Mouse (Mus musculus): ENCODE data around the gene Agbl4.

The Agbl4 gene

DNA sequence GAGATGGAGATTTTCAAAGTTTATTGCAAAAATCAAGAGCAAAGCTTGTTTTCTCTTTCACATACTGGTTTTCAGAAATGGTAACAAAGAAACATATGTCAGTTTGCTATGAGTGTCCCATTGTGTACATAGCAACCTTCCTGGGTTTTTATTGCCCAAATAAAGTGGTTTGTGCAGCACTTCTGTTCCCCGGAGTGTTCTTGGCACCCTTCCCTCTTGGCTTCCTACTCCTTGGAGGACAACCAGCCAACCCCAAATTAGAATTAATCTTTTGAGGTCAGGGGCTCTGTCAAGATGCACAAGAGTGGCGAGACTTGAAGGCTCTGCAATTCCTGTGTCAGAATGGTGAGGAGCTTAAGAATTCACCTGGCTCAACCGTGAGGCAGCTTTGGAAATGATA lies 1266.7 kb downstream of the Agbl4 start:
- DNase-seq (ENCODE audit: low spot score in 2 of 2) = no peak

DNA sequence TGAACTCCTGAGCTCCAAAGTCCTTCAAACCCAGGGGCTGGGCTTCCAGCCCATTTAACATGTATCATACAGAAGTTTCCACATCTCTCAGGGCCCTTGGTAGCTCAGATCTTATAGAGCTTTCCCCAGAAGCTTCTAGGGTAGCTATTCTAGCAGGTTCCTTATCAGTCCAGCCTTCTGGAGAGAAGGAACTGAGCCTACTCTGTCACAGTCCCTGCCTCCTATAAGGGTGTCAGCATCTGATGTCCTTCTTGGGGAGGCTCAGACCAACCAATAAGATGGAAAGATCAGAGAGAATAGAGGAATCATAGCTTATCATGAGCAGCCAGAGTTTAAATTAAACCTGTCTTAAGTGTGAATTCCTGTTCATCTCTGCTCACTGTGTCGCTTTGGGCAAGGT lies 1269.3 kb downstream of the Agbl4 start:
- no peak for DNase-seq (ENCODE audit: low spot score in 2 of 2)

DNA sequence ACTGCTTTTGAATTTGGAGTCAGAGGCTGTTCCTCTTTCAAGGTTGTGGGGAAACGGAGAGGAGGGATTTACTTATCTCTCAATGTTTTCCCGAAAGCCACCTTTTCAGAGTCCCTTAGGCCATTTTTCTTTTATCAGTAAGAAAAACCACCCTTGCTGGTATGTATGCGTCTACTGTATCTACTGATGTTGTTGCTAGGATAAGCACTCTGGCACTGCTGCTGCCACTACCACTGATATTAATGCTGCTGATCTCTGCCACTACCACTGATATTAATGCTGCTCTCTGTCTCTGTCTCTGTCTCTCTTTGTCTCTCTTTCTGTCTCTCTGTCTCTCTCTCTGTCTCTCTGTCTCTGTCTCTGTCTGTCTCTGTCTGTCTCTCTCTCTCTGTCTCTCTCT lies 1271.9 kb downstream of the Agbl4 start:
- DNase-seq (ENCODE audit: low spot score in 2 of 2) = no peak

DNA sequence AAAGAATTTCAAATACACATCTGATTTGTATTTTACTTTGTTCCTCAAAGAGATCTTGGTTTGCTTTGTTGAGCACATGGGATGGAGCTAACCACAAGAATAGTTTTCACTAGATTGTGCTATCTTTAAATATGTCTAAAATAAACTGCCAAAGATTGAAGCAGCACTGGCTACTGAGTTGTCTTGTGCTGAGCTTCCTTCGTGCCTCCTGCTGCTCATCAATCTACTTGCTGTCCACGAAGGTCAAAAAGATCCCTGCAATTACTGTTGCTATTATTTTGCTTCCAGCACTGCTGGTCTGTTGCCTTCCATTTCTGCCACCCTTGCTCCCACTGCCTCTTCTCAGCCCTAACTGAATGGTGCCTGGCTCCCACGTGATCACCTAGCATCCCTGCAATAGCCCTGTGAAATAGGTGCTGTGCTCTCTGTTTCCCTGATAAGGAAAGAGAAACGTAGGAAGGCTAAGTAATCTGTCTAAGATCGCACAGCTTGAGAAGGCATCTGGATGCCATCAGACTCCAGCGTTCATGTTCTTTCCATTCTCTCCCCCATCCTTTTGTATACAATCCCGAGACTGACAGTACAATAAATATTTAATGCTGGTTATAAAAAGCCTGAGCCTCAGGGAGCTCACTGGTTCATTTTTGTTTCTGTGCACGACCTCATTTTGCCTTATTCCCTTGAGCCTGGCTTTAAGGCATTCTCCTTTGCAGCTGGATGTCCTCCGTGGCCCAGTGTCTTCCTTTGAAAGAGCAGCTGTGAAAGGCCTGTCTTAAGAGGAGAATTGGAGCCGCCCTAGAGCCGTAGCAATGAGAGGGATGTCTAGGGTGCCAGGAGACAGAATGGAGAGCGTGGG lies 1273.3 kb downstream of the Agbl4 start:
- DNase-seq (ENCODE audit: low spot score in 2 of 2) = no peak

DNA sequence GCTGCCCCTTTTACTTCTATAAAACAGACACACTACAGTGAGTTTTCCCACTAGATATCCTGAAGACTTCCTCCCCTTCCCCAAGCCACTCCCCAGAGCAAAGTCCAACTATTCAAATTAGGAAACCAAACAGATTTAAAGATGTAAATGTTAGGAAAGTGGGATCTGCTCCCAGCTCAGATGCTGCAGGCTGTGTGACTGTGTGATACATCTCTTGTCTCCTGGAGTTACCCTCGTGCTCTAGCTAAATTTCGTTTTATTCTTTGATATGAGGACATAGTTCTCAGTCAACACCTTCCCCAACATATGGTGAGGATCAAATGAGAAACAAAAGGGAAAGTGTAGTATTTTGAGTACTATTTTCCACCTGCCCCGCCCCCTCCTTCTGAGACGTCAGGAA lies 1274.0 kb downstream of the Agbl4 start:
- no peak for DNase-seq (ENCODE audit: low spot score in 2 of 2)

DNA sequence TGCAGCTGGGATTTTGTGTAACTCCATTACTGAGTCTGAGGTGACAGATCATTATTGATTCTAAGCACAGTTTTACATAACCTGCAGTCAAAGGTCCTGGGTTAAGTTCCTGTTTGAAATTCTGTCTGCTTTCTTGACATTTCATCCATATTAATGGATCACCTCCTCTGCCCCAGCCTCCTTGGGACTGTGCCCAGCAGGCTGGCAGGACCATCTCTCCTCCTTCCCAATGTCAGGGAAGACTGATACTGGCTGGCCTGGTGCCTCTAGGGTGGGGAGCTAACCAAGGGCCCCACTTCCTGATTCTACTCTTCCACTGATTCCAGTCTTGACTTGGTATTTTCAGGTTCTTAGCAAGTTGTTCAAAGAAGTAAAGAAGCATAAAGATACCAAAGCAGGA lies 1276.4 kb downstream of the Agbl4 start:
- no peak for DNase-seq (ENCODE audit: low spot score in 2 of 2)

DNA sequence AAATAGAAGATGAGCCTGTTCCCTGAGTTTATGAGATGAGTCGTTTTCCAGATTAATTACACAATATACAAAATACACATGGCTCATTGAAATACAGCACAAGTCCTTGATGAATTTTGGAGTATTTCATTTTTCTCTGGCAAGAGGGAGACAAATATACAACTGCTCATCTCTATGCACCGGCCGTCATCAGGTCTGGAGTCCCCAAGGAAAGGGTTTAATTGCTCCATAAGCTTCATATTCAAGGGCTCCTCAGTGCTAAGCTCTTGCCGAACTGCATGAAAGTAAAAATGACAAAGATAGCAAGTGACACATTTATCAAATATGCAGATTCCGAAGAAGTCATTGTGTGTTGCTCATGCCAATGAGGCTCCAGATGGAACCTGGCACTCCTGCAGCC lies 1284.5 kb downstream of the Agbl4 start:
- no peak for DNase-seq (ENCODE audit: low spot score in 2 of 2)

DNA sequence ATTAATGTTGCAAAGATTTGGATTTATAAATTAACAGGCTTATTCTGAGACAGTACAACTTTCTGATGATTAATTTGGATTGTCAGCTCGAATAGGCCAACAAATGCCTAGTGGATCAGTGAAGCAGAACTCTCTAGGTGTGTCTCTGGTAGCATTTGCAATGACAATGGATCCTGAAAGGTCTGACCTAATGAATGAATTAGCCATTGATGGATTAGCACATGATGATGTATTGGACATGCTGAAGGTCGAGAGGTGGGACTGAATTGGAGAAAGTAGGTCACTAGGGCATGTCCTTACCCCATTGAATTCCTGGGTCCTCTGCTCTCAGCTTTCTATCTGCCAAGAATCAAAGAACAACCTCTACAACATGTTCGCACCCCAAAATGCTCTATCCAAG lies 1285.3 kb downstream of the Agbl4 start:
- DNase-seq (ENCODE audit: low spot score in 2 of 2) = no peak

DNA sequence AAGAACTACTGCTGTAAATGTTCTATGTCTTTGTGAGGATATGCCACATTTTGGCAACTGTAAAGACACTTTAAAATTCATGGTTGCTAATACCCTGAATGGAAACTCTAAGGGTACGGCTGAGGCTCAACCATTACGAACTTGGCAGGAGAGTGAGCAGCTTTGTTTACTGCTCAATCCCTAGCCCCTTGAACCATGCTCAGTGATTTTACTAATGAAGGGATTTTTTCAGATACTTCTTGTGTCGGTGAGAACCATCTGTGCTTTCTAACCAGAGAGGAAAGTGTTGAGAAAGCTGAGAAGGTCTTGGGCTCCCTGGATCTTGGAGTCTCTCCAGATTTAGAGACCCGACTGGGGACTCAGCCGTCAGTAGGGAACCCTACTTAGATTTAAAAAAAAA lies 1286.4 kb downstream of the Agbl4 start:
- DNase-seq (ENCODE audit: low spot score in 2 of 2) = no peak

DNA sequence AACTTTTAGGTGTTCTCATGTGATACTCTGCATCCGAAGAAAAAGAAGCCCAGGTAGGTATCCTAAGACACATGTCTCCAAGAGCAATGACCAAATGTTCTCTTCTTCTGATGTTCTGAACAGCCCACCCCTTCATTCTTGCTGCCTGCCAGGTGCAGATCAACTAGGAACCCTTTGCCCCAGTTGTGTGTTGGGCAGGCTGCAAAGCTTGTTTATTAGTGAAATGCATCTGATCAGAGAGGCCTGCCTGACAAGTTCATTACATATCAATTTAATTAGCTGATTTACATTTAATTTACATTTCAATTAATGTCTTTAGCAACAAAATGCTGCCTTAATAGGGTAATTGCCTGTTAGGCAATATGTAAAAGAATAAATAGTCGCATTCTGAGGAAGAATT lies 1288.5 kb downstream of the Agbl4 start:
- DNase-seq (ENCODE audit: low spot score in 2 of 2) = no peak

DNA sequence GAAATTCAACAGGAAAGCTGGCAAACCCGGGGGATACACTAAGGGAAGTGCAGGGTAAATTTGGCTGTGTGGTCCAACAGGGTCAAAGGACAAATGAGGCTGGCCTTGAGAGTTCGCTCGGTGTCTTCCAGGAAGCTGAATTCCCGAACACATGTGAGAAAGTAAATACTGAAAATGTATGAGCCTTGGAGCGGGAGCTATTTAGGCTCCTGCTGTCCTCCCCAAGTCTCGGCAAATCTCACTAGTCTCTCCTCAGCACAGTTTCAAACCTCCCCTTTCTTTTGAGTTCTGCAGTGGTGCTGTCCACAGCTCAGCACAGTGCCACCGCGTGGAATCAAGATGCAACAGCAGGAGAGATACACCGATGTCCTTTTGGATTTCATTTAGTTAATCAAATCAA lies 1289.5 kb downstream of the Agbl4 start:
- DNase-seq (ENCODE audit: low spot score in 2 of 2) = peak; percentile 6 to 54

DNA sequence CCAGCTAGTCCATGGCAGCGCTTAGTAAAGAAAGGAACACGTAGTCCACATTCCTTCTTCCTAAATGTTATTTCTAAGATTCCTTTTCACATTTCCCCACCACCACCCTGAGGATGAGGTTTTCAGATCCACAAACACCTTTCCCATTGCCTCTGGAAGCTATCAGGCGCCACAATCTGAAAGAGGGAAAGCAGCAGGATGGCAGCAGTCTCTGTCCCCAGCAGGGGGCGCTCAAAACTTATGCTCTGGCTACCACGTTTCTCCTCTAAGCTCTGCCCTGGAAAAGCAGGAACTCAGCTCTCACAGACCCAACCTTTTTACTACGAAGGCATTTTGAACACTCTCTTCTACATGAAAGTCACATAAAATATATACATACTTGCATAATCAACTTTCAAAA lies 1290.2 kb downstream of the Agbl4 start:
- DNase-seq (ENCODE audit: low spot score in 2 of 2) = peak; percentile 47 to 77

DNA sequence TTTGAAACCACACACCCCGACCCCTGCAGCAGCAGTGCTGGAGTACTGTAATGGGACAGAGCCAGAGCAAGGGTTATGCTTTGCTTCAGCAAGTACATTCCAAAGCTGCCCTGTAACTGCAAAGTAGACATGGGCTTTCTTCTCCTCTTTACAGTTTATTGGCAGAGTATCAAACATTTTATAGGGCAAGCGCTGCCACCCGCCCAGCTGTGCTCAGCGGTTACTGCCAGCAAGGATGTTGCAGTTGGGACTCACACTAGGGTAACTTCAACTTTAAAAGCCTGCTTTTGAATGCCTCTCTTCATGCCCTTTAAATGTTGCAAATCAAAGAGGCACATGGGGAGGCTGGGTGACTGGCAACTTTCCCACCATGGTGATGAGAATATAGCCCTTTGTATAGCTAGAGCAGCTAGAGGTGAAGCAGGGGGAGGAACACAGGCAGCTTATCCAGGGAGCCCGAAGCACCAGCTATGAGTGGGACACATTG lies 1293.6 kb downstream of the Agbl4 start:
- DNase-seq (ENCODE audit: low spot score in 2 of 2) = no peak

DNA sequence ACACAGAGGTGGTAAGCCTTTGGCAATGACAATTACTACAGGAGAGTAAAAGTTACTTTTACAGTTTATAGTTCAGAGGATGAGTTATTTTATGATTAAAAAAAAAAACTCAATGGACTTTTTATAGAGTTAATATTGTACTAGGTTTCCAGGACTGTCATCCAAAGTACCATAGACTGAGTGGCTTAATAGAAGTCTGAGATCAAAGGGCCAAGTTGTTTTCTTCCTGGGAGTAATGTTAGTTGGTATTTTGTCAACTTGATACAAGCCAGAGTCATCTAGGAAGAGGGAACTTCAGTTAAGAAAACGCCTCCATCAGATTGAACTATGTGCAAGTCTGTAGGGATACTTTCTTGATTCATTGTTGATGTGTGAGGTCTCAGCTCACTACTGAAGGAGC lies 1303.9 kb downstream of the Agbl4 start:
- DNase-seq (ENCODE audit: low spot score in 2 of 2) = no peak

DNA sequence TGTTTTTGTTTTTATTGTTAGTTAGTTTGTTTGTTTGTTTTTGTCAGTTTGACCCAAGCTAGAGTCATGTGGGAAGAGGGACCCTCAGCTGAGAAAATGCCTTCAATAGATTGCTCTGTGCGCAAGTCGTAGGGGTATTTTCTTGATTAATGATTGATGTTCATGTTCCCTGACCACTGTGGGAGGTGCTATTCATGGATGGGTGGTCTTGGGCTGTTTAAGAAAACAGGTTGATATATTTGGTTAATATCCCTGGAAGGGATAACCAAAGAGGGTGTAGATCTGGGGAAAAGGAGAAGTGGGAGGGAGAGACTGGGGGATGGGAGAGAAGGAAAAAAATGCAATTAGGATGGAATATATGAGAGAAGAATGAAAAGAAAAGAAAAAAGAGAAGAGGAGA lies 1306.7 kb downstream of the Agbl4 start:
- DNase-seq (ENCODE audit: low spot score in 2 of 2) = no peak

DNA sequence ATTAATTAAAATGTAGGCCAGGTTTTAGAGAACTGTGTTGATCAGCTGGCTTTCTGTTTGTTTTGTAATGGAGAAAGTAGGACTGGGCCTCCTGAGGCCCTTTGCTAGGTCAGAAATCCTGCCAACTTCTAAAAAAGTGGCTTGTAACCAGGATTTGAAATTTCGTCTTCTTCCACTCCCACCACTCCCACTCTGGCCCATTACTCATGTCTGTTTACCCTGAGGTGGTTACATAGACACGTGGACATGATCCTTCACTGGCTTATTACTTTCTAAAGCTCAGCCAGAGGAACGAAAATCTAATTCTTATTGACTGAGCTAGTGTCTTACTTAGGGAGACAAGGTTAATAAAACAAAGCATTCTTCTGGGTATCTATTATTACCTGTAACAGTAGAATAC lies 1307.5 kb downstream of the Agbl4 start:
- DNase-seq (ENCODE audit: low spot score in 2 of 2) = no peak
